Mouse (Mus musculus): ENCODE measurements around the gene Scarf1. TPM values are rescaled to one million over a fixed set of nuclear protein-coding genes. Genes with fewer than 3 reads are reported as not detected.

The Scarf1 gene
- total and polyA plus RNA-seq, 3 experiments = 0.24 to 0.90 (median 0.76) TPM

- peaks cover 0 to 46% of the 10 kb centered on the region in 2 experiments for H3K36me3 ChIP-seq (replicated peaks in 1 of 2; ENCODE audit: control insufficient read depth in 1 of 2, insufficient read depth in 1 of 2, low read length in 1 of 2)
- DNase-seq (ENCODE audit: extremely low read depth) = no peak
- H3K27ac ChIP-seq (ENCODE audit: insufficient read depth, low read depth) = no peak overlapping the region
- no peaks in the 10 kb centered on the region for H3K79me2 ChIP-seq (replicated peaks; ENCODE audit: control insufficient read depth, extremely low read depth, insufficient read depth, poor library complexity, severe bottlenecking)
- H3K4me3 ChIP-seq (replicated peaks in 1 of 3; ENCODE audit: low read depth in 2 of 3, low read length in 2 of 3, poor library complexity in 1 of 3) = no peak overlapping the region
- H3K9me3 ChIP-seq (replicated peaks; ENCODE audit: low read length) = no peaks in the 10 kb centered on the region
- H3K4me1 ChIP-seq (ENCODE audit: control insufficient read depth in 1 of 2, insufficient read depth in 2 of 2) = peaks cover 10 to 60% of the 10 kb centered on the region in 2 experiments
- H3K27me3 ChIP-seq (replicated peaks) = no peaks in the 10 kb centered on the region
- H3K4me2 ChIP-seq (ENCODE audit: insufficient read depth, low read depth, poor library complexity, severe bottlenecking) = no peak overlapping the region
- H3K9ac ChIP-seq (ENCODE audit: insufficient read depth, low read depth) = no peak overlapping the region
- dilution Hi-C loops (cut with MboI; ENCODE audit: extremely low pct_ligation_motif_present, extremely low pct_unique_long_range_greater_than_20kb, low sequenced_read_pairs) (no loop called here), in situ Hi-C loops (cut with MboI; ENCODE audit: low pct_ligation_motif_present, low pct_unique_long_range_greater_than_20kb, low sequenced_read_pairs) (no loop called here)
- TF ChIP-seq CTCF (conservative IDR thresholded peaks at IDR 0.05 in 1 of 2, IDR thresholded peaks at IDR 0.05 in 1 of 2; ENCODE audit: low read depth in 2 of 2, low read length in 2 of 2) (no peak), CHD1 (IDR thresholded peaks at IDR 0.05; ENCODE audit: low read depth, low read length) (no peak), ETS1 (conservative IDR thresholded peaks at IDR 0.05; ENCODE audit: low read depth, low read length) (no peak), SMC3 (IDR thresholded peaks at IDR 0.05; ENCODE audit: low read depth, low read length) (no peak), MAFK (IDR thresholded peaks at IDR 0.05; ENCODE audit: insufficient replicate concordance, low read length) (no peak), ELF1 (IDR thresholded peaks at IDR 0.05; ENCODE audit: low read depth, low read length) (no peak), TCF12 (IDR thresholded peaks at IDR 0.05; ENCODE audit: low read depth, low read length) (no peak), POLR2A (IDR thresholded peaks at IDR 0.05; ENCODE audit: low read depth, low read length) (no peak), JUND (conservative IDR thresholded peaks at IDR 0.05; ENCODE audit: low read depth, low read length) (no peak), BHLHE40 (IDR thresholded peaks at IDR 0.05; ENCODE audit: low read depth, low read length) (no peak), RAD21 (IDR thresholded peaks at IDR 0.05; ENCODE audit: low read depth, low read length) (no peak), NRF1 (IDR thresholded peaks at IDR 0.05; ENCODE audit: low read depth, low read length) (no peak), MAX (IDR thresholded peaks at IDR 0.05; ENCODE audit: low read length) (no peak), UBTF (IDR thresholded peaks at IDR 0.05; ENCODE audit: low read depth, low read length) (no peak)
These were observed 26.9 kb downstream of the Scarf1 start for GRCm38 (mm10) chr11:75540209-75540608.

GRCm38 (mm10) chr11:75540710-75541581 is 27.6 kb downstream of the Scarf1 start:
- Histone ChIP-seq H3K4me2 (ENCODE audit: insufficient read depth, low read depth, poor library complexity, severe bottlenecking) (no peak overlapping the region), H3K4me1 (ENCODE audit: control insufficient read depth in 1 of 2, insufficient read depth in 2 of 2) (peaks cover 10 to 59% of the 10 kb centered on the region in 2 experiments), H3K27me3 (replicated peaks) (no peaks in the 10 kb centered on the region), H3K4me3 (replicated peaks in 1 of 3; ENCODE audit: low read depth in 2 of 3, low read length in 2 of 3, poor library complexity in 1 of 3) (no peak overlapping the region), H3K9ac (ENCODE audit: insufficient read depth, low read depth) (no peak overlapping the region), H3K36me3 (replicated peaks in 1 of 2; ENCODE audit: control insufficient read depth in 1 of 2, insufficient read depth in 1 of 2, low read length in 1 of 2) (peaks cover 0 to 52% of the 10 kb centered on the region in 2 experiments), H3K79me2 (replicated peaks; ENCODE audit: control insufficient read depth, extremely low read depth, insufficient read depth, poor library complexity, severe bottlenecking) (no peaks in the 10 kb centered on the region), H3K27ac (ENCODE audit: insufficient read depth, low read depth) (no peak overlapping the region), H3K9me3 (replicated peaks; ENCODE audit: low read length) (no peaks in the 10 kb centered on the region)
- DNase-seq (ENCODE audit: extremely low read depth) = peak; percentile 34
- dilution Hi-C loops (cut with MboI; ENCODE audit: extremely low pct_ligation_motif_present, extremely low pct_unique_long_range_greater_than_20kb, low sequenced_read_pairs) (no loop called here), in situ Hi-C loops (cut with MboI; ENCODE audit: low pct_ligation_motif_present, low pct_unique_long_range_greater_than_20kb, low sequenced_read_pairs) (no loop called here)
- TF ChIP-seq RCOR1 (conservative IDR thresholded peaks at IDR 0.05; ENCODE audit: low read depth, low read length) (no peak), MAX (IDR thresholded peaks at IDR 0.05; ENCODE audit: low read length) (0 out of 2 replicates have a peak, but pooled peaks have one; percentile 21)

Measured in CH12.LX (cell line).